Mouse (Mus musculus): ENCODE measurements around the gene Lrrc4c. TPM values are rescaled to one million over a fixed set of nuclear protein-coding genes. Genes with fewer than 3 reads are reported as not detected.

The Lrrc4c gene
- total RNA-seq, 2 experiments from 2014 or later, result 118 to 134 TPM

DNA sequence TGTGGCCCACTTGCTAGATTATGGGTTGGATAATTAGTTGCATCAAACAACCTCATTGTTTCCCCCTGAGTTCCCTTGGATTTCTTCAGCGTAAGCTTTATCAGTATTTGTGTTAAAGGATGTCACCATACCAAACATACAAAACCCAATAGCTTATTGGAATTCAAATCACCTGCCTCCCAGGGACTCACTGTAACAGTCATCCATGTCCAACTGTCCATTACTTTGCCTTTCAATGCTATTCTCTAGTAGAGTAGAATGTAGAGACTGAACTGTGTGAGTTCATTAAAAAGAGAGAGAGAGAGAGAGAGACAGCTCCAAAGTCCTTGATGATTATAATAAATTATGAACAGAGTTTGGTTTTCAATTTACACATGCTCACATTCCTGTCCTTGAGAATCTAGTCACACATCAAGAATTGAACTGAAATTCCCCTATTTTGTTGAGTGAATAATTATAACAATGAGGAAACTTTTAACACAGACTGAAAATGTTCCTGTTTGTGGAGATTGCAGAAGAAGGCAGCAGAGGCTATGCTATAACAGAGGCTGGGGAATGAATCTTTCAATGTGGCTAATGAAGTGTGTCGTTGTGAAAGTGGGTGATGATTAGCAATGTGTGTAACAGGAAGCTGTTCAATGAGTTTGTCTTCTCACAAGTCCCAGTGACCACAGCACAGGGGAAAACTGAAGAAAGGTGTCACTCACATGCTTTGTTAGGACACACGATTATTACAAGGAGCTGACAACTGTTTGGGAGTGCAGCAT, 181.3 kb downstream of the Lrrc4c start:
- DNase-seq (ENCODE audit: extremely low spot score in 1 of 2, low spot score in 2 of 2), result no peak
- intact Hi-C loops (cut with DNase I), result no loop called here

- DNase-seq (ENCODE audit: extremely low spot score in 1 of 2, low spot score in 2 of 2), result no peak
- intact Hi-C loops (cut with DNase I), result no loop called here
Measured at GRCm38 (mm10) chr2:96504140-96504539, 186.2 kb downstream of the Lrrc4c start.

GRCm38 (mm10) chr2:96505641-96506040, 187.7 kb downstream of the Lrrc4c start:
- intact Hi-C loops (cut with DNase I), result no loop called here
- no peak for DNase-seq (ENCODE audit: extremely low spot score in 1 of 2, low spot score in 2 of 2)

- no peak for DNase-seq (ENCODE audit: extremely low spot score in 1 of 2, low spot score in 2 of 2)
- intact Hi-C loops (cut with DNase I), result no loop called here
Measured at GRCm38 (mm10) chr2:96508991-96509390, 191.0 kb downstream of the Lrrc4c start.

GRCm38 (mm10) chr2:96537469-96537868, 219.5 kb downstream of the Lrrc4c start:
- no peak for DNase-seq (ENCODE audit: extremely low spot score in 1 of 2, low spot score in 2 of 2)
- intact Hi-C loops (cut with DNase I), result no loop called here

DNA sequence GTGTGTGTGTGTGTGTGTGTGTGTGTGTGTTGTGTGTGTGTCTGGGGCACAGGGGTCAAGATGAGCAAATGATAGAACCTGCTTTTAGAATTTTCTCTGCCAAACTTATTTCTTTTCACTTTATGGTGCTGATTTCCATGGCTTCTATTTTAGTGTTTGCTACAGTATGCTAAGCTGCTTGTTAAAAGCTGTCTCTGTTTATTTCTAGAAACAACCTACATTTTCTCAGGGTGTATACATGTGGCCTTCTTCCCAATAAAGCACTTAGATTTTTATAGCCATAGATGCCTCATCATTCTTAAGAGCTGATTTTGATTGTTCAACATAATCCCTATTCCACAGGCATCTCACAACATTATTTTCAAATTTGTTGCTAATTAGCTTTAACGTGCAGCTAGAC, 229.2 kb downstream of the Lrrc4c start:
- intact Hi-C loops (cut with DNase I), result no loop called here
- DNase-seq (ENCODE audit: extremely low spot score in 1 of 2, low spot score in 2 of 2), result no peak

GRCm38 (mm10) chr2:96573755-96574154, 255.8 kb downstream of the Lrrc4c start:
- no peak for DNase-seq (ENCODE audit: extremely low spot score in 1 of 2, low spot score in 2 of 2)
- intact Hi-C loops (cut with DNase I), result no loop called here

DNA sequence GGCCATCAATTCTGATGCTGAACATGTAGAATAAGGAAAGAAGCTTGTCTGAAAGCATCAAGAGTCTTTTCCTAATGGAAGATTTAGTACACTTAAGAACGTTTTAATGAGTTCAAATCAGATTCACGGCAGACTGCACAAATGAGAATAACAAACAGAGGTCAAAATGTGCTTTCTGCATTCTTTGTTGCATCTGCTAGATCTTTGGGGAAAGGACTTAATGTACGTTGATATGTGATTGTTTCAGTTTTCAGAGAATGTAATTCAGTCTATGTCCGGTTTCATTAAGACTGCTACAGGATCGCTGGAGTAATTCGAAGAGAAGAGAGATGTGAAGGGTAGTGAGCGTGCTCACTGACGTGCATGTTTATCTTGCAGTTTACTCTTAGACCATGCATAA, 259.7 kb downstream of the Lrrc4c start:
- DNase-seq (ENCODE audit: extremely low spot score in 1 of 2, low spot score in 2 of 2), result no peak
- intact Hi-C loops (cut with DNase I), result no loop called here

GRCm38 (mm10) chr2:96580136-96580733, 262.3 kb downstream of the Lrrc4c start:
- intact Hi-C loops (cut with DNase I), result loop anchor here (5.0 kb wide), 1 partner anchor 243 kb away; no protein-coding TSS in a partner anchor

GRCm38 (mm10) chr2:96585665-96586064, 267.7 kb downstream of the Lrrc4c start:
- peak; percentile 33 to 85 for DNase-seq (ENCODE audit: extremely low spot score in 1 of 2, low spot score in 2 of 2)
- intact Hi-C loops (cut with DNase I), result loop anchor here (5.0 kb wide), 1 partner anchor 882 kb away; no protein-coding TSS in a partner anchor

More at GRCm38 (mm10) chr2:96580136-96580733, 262.3 kb downstream of the Lrrc4c start:
- DNase-seq (ENCODE audit: extremely low spot score in 1 of 2, low spot score in 2 of 2), result no peak

- intact Hi-C loops (cut with DNase I), result no loop called here
- DNase-seq (ENCODE audit: extremely low spot score in 1 of 2, low spot score in 2 of 2), result no peak
Measured at GRCm38 (mm10) chr2:96604801-96605200, 286.8 kb downstream of the Lrrc4c start.

DNA sequence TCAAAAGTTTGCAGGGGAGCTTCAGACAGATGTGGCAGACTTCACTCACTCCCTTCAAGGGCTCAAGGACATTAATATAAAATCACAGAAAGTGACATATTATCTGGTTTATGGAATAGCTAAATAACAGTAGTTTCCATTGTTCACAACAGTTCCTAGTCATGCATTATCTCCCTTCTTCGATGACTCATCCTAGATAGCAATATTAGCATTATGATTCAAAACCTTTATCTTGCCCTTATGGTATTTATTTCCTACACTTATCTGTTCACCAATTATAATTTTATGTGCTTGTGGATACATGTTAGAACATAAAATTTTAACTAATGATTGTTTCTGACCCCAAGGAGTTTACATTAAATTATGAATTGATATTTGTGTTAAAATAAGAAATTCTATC, 296.2 kb downstream of the Lrrc4c start:
- DNase-seq (ENCODE audit: extremely low spot score in 1 of 2, low spot score in 2 of 2), result no peak
- intact Hi-C loops (cut with DNase I), result no loop called here

- intact Hi-C loops (cut with DNase I), result no loop called here
- DNase-seq (ENCODE audit: extremely low spot score in 1 of 2, low spot score in 2 of 2), result peak in 1 of 2 experiments; percentile 8
Measured at GRCm38 (mm10) chr2:96618691-96619205, 300.8 kb downstream of the Lrrc4c start.

DNA sequence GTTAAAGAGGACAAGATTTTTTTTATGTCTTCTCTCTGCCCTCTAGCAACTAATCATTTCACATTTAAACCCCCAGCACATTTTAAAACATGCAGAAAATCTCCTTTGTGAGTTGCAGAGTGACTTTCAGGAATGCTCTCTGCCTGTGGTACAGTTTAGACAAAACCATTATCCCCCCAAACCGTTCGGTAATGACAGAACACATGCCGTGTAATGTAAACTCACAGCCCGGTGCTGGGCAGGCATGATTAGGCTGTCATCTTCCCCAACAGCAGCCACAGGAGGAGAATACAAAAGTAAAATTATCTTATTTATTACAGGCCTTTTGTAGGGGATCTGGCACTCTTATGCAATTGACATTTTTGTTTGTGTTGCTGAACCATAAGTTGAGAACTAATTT, 349.1 kb downstream of the Lrrc4c start:
- DNase-seq (ENCODE audit: extremely low spot score in 1 of 2, low spot score in 2 of 2), result no peak
- intact Hi-C loops (cut with DNase I), result no loop called here

DNA sequence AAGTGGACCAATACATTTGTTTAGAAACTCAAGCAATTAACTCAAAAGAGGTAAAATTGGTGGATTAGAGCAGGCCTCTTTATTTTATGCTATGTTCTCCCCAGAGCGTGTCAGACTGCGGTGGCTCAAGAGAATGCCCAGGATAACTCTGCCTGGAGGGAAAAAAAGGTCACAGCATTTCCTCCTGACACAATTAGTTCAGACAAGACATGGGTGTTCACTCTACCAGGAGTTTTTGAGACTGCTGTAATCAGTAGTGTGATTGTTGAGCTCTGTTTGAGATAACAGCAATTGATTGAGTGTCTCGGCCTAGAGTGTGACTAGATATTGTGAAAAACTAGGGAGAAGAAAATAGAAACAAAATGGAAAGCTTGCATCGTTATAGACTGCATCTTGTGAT, 363.8 kb downstream of the Lrrc4c start:
- DNase-seq (ENCODE audit: extremely low spot score in 1 of 2, low spot score in 2 of 2), result no peak
- intact Hi-C loops (cut with DNase I), result no loop called here

DNA sequence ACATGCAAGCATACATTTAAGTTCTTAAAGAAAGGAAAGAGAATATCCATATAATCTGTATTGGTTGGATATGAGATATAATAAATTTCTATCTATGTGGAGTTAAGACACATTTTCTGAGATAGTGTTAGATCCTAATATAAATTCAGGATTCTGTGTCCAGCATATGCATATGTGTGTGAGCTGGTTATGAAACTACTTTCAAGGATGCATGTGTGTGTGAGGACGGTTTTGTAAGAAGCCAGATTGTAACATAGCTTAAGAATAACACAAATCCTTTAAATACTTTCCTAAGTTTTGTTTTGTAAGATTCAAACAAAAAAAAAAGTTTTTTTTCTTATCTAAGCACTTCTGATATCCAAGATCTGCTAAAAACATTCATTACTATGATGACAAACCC, 367.4 kb downstream of the Lrrc4c start:
- DNase-seq (ENCODE audit: extremely low spot score in 1 of 2, low spot score in 2 of 2), result no peak
- intact Hi-C loops (cut with DNase I), result no loop called here

GRCm38 (mm10) chr2:96705004-96705403, 387.0 kb downstream of the Lrrc4c start:
- no peak for DNase-seq (ENCODE audit: extremely low spot score in 1 of 2, low spot score in 2 of 2)
- intact Hi-C loops (cut with DNase I), result no loop called here

- intact Hi-C loops (cut with DNase I), result no loop called here
- no peak for DNase-seq (ENCODE audit: extremely low spot score in 1 of 2, low spot score in 2 of 2)
Measured at GRCm38 (mm10) chr2:96707772-96708350, 389.9 kb downstream of the Lrrc4c start.

DNA sequence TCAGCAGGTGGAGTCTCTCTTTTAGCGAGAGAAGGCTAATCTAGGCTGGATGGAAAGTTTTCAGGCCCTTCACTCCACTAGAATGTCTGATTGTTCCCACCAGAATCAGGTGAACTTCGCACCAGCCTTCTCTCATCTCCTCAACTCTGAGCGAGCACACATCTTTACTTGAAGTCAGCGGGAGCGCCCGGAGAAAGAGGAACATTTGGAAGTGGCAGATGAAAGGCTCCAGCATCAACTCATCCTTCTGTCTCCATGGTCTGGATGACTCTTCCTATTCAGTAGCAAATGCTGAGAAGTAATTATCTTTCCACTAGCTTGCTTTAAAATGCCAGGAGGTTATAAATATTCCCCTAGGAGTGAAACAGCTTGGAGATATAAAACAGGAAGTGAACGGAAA, 396.6 kb downstream of the Lrrc4c start:
- DNase-seq (ENCODE audit: extremely low spot score in 1 of 2, low spot score in 2 of 2), result no peak
- intact Hi-C loops (cut with DNase I), result no loop called here

- DNase-seq (ENCODE audit: extremely low spot score in 1 of 2, low spot score in 2 of 2), result peak in 1 of 2 experiments; percentile 26
- intact Hi-C loops (cut with DNase I), result no loop called here
Measured at GRCm38 (mm10) chr2:96717353-96717752, 399.4 kb downstream of the Lrrc4c start.

Measured in left cerebral cortex, postnatal 10 days (tissue).